Mouse (Mus musculus) embryo, embryonic 11.5 days (tissue): ENCODE data around the gene Scml2.
A peak's percentile ranks its signal among the peaks of the same experiment; 100 is the strongest.
"Not testable (repeated sequence)": the region's sequence is repeated elsewhere in the genome, so short reads cannot be mapped to it uniquely, and the experiment has no call there.

Experiments
- DNase-seq: peaks from one replicate; pipeline ENCODE4 v3.0.0-alpha.2; 2012; ENCODE audit warnings: low read depth, low spot score

Scml2 gene

DNA sequence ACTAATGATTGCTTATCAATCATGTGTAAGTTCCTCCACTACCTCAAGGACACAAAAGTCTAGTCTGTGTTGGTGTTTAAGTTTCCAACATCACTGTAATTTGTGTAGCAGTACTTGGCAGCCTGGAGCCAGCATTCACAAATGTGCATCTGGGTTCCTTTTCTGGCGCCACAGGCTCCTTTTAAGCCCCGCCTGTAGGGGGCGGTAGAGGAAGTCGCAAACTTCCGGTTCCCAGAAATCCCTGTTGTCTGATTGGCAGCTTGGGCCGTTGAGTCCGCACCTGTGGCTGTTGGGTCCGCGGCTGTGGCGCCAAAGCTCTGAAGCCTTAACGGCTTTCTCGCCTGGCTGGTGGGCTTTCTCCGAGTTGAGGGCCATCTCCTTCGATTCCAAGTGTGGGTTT, at the start of gene Scml2:
TSS of gene Scml2 (plus strand) at position 301 of the 400 bp plus-strand sequence.
- DNase-seq = not testable (repeated sequence)

DNA sequence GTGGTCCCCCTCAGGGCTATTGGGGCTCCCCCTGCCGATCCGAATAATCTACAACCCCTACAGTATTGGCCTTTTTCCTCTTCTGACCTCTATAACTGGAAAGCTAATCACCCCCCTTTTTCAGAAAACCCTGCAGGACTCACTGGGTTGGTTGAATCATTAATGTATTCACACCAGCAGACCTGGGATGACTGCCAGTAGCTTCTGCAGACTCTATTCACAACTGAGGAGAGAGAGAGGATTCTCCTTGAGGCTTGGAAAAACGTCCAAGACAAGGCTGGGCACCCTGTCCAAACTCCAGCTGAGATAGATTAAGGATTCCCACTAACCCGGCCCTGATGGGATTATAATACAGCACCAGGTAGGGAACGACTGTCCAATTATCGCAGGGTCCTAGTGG, 41.4 kb upstream of the Scml2 start:
- not testable (repeated sequence) for DNase-seq

DNA sequence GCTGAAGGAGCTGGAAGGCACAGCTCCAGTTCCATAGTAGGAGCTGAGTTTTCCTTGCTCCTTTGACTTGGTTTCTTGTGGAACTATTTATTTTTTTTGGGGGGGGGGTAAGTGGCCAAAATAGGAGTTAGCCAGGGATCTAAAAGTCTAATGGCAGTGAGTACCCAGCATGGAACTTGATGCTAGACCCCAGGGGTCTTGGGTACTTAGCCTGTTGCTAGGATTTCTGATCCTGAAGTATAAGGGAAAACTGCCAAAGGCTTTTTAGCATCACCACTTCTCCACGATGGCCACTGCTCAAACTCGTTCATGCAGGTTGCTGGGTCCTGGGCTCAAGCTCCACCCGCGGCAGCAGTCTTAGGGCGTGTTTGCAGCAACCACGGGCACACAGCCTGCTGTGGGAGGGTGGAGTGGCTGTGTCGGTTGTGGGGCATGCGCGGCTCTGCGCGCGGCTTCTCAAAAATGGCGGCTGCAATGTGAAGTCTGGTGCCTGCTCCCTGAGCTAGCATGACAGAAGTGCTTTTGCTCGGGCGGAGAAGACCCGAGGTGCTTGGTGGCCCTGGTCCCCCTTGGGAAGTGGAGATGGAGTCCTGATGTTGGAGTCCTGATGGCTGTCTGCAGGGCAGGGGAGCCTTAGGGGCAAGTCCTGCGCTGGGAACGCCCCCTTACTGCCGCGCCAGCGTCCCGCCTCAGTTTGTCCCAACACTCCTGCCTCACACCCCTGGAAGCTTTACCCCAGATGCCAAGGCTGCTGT, 45.5 kb downstream of the Scml2 start:
- DNase-seq = peak; percentile 22

DNA sequence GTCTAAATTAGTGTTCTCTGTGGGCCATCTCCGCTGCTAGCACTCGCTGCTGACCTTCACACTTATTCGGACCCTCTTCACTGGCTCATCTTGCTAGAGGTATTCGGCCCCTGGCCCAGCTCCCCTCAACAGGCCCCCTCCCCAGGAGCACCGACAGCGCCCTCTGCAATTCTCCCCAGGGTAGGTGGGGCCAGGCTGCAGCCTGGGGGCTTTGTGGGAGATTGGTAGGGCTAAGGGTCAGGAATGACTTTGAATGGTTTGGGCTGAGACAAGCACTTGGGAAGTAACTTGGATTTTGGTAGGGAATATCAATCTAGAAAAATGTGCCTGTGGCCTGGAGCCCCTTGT, 46.0 kb downstream of the Scml2 start:
- DNase-seq = no peak

DNA sequence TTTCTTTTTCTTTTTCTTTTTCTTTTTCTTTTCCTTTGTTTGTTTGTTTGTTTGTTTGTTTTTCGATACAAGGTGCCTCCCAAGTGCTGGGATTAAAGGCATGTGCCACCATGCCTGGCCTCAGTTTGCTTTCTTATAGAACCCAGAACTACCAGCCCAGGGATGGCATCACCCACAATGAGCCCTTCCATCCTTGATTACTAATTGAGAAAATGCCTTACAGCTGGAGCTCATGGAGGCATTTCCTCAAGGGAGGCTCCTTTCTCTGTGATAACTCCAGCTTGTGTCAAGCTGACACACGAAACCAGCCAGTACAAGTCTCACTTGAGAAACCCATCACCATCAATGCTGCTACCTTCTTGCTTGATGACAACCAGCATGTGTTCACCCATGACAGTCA, 170.2 kb downstream of the Scml2 start, which contains the start of gene Gm15262:
TSS of gene Gm15262 (plus strand) at position 301 of the 400 bp plus-strand sequence.
- not testable (repeated sequence) for DNase-seq
